In the genomic region with DNA sequence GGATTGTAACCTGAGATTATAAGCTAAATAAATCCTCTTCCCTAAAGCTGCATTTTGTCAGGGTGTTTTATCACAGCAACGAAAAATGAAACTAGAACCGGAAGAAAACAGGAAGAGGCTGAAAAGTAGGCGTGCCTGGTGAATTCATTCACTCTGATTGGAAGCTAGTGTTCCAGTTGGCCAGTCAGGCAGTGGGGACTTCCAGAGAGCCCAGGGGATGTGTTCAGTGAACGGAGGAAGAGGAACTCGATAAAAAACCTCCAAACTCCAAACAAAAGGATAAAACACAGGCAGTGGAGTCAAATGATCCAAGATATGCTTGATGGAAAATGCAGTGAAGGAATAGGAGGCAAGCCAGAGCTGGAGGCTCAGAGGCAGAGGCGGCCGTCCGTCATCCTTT, we compare ENCODE assay signal across 19 mouse cellular contexts.
DNase-seq lines count a peak whose midpoint lies in the region; ATAC-seq lines count a peak whose summit lies in the region.
"Had no signal": no experiment of that assay in that cellular context is flagged by ENCODE, and none has a peak within 500 bp of the region (broad histone marks: within the 10 kb centered on the region; RNA-seq: fewer than 3 reads in every experiment).

No protein-coding gene starts in this region.

- no peak overlapping the region for H3K9ac ChIP-seq in heart, embryonic 11.5 days (ENCODE audit: low read depth, low read length)
- H3K9ac ChIP-seq in kidney, embryonic 15.5 days, result no peak overlapping the region
- H3K9ac ChIP-seq in midbrain, embryonic 16.5 days (ENCODE audit: low read depth, low read length), result no peak overlapping the region
- H3K9ac ChIP-seq: embryonic facial prominence, embryonic 15.5 days; forebrain, embryonic 12.5 days; hindbrain, embryonic 14.5 days; intestine, embryonic 15.5 days; liver, embryonic 12.5 days; lung, embryonic 15.5 days had no signal

- H3K9me3 ChIP-seq in heart, embryonic 11.5 days (replicated peaks; ENCODE audit: control insufficient read depth, low read length), result no peaks in the 10 kb centered on the region; the same call in 1 of the 2 replicates
- H3K9me3 ChIP-seq in kidney, embryonic 15.5 days (replicated peaks), result no peaks in the 10 kb centered on the region
- no peaks in the 10 kb centered on the region for H3K9me3 ChIP-seq in midbrain, embryonic 16.5 days (replicated peaks; ENCODE audit: control insufficient read depth, low read length, poor library complexity, severe bottlenecking)
- H3K9me3 ChIP-seq: embryonic facial prominence, embryonic 15.5 days; forebrain, embryonic 12.5 days; intestine, embryonic 15.5 days; lung, embryonic 15.5 days had no signal

- WGBS in heart, embryonic 11.5 days (ENCODE audit: insufficient replicate concordance), result 77% methylated on average over 8 of the region's 8 CpGs
- 51% methylated on average over 8 of the region's 8 CpGs for WGBS in kidney, embryonic 15.5 days
- 83% methylated on average over 8 of the region's 8 CpGs for WGBS in midbrain, embryonic 16.5 days

- H3K4me1 ChIP-seq in heart, embryonic 11.5 days (ENCODE audit: control insufficient read depth, insufficient read depth, low read length), result no peaks in the 10 kb centered on the region
- peaks cover 17% of the 10 kb centered on the region for H3K4me1 ChIP-seq in kidney, embryonic 15.5 days
- H3K4me1 ChIP-seq in midbrain, embryonic 16.5 days (ENCODE audit: control insufficient read depth, insufficient read depth, low read length), result no peaks in the 10 kb centered on the region
- H3K4me1 ChIP-seq: embryonic facial prominence, embryonic 15.5 days; forebrain, embryonic 12.5 days; intestine, embryonic 15.5 days; liver, embryonic 12.5 days; lung, embryonic 15.5 days had no signal

- H3K36me3 ChIP-seq in heart, embryonic 11.5 days (ENCODE audit: control insufficient read depth, insufficient read depth, low read length), result no peaks in the 10 kb centered on the region
- H3K36me3 ChIP-seq in kidney, embryonic 15.5 days, result no peaks in the 10 kb centered on the region
- H3K36me3 ChIP-seq in midbrain, embryonic 16.5 days (ENCODE audit: control insufficient read depth, insufficient read depth, low read length), result no peaks in the 10 kb centered on the region
- H3K36me3 ChIP-seq: embryonic facial prominence, embryonic 15.5 days; forebrain, embryonic 12.5 days; intestine, embryonic 15.5 days; liver, embryonic 12.5 days; lung, embryonic 15.5 days had no signal

- DNase-seq in heart, adult 11 months, result peak; percentile 94
- DNase-seq in lung, postnatal 10 days, result peak; percentile 3
- no peak for DNase-seq in lung, postnatal 36 days
- peak; percentile 19 for DNase-seq in skeletal muscle tissue, adult 2 months (ENCODE audit: low read depth, low spot score)
- DNase-seq in adrenal gland, adult 2 months, result no peak
- DNase-seq: cerebellum, postnatal 14 days; embryo, embryonic 11 days; right cerebral cortex, adult 18-20 months; thymus, postnatal 14 days had no signal

- no peak for ATAC-seq in heart, embryonic 11.5 days (replicated peaks; ENCODE audit: insufficient number of reproducible peaks, low FRiP score, low TSS enrichment)
- ATAC-seq in kidney, embryonic 15.5 days (replicated peaks; ENCODE audit: low FRiP score), result peak; percentile 67
- no peak for ATAC-seq in midbrain, embryonic 16.5 days
- ATAC-seq: intestine, embryonic 15.5 days; liver, embryonic 12.5 days had no signal

- H3K27me3 ChIP-seq in heart, embryonic 11.5 days (ENCODE audit: control insufficient read depth, insufficient read depth, low read length), result no peaks in the 10 kb centered on the region
- H3K27me3 ChIP-seq in kidney, embryonic 15.5 days, result no peaks in the 10 kb centered on the region; the same call in 1 of the 2 replicates
- H3K27me3 ChIP-seq in midbrain, embryonic 16.5 days (ENCODE audit: control insufficient read depth, insufficient read depth, low read depth, low read length), result no peaks in the 10 kb centered on the region
- H3K27me3 ChIP-seq: embryonic facial prominence, embryonic 15.5 days; forebrain, embryonic 12.5 days; intestine, embryonic 15.5 days; liver, embryonic 12.5 days; lung, embryonic 15.5 days had no signal

- H3K4me3 ChIP-seq in heart, embryonic 11.5 days (ENCODE audit: low read depth, low read length), result no peak overlapping the region
- H3K4me3 ChIP-seq in kidney, embryonic 15.5 days (replicated peaks), result peak overlapping the region; percentile 18
- H3K4me3 ChIP-seq in midbrain, embryonic 16.5 days (ENCODE audit: low read depth, low read length), result no peak overlapping the region
- H3K4me3 ChIP-seq: embryonic facial prominence, embryonic 15.5 days; forebrain, embryonic 12.5 days; intestine, embryonic 15.5 days; liver, embryonic 12.5 days; lung, embryonic 15.5 days had no signal

- no peak overlapping the region for H3K4me2 ChIP-seq in heart, embryonic 11.5 days
- H3K4me2 ChIP-seq in kidney, embryonic 15.5 days, result peak overlapping the region; percentile 42
- no peak overlapping the region for H3K4me2 ChIP-seq in midbrain, embryonic 16.5 days (ENCODE audit: low read length)
- H3K4me2 ChIP-seq: embryonic facial prominence, embryonic 15.5 days; forebrain, embryonic 12.5 days; hindbrain, embryonic 14.5 days; intestine, embryonic 15.5 days; liver, embryonic 12.5 days; lung, embryonic 15.5 days had no signal

- H3K27ac ChIP-seq in heart, embryonic 11.5 days (ENCODE audit: low read depth, low read length), result no peak overlapping the region
- H3K27ac ChIP-seq in kidney, embryonic 15.5 days, result peak overlapping the region; percentile 52
- H3K27ac ChIP-seq in midbrain, embryonic 16.5 days (ENCODE audit: low read length), result no peak overlapping the region
- H3K27ac ChIP-seq: embryonic facial prominence, embryonic 15.5 days; forebrain, embryonic 12.5 days; hindbrain, embryonic 14.5 days; intestine, embryonic 15.5 days; liver, embryonic 12.5 days; lung, embryonic 15.5 days; stomach, postnatal 0 days had no signal

Comparison
In these comparisons a context has a peak if more than half of its experiments do, and no peak if none do; other contexts are left out.
1. DNase-seq: peak in heart, adult 11 months (single experiment), lung, postnatal 10 days (single experiment) and skeletal muscle tissue, adult 2 months (single experiment); none in lung, postnatal 36 days (single experiment) and adrenal gland, adult 2 months (single experiment).